In genomic region chr13:112193676-112194075, GRCm38 (mm10) we compare ENCODE assay signal across 18 mouse cellular contexts.
"Had no signal": no experiment of that assay in that cellular context is flagged by ENCODE, and none has a peak within 500 bp of the region (broad histone marks: within the 10 kb centered on the region; RNA-seq: fewer than 3 reads in every experiment).

No protein-coding gene starts in this region.

- DNase-seq: lung, adult 18-20 months; lung, embryonic 14.5 days; lung, postnatal 10 days; lung, postnatal 4 days; retina, postnatal 1 day; right cerebral cortex, adult 18-20 months; right cerebral cortex, postnatal 25 days; right cerebral cortex, postnatal 4 days; spleen, adult 18-20 months; thymus, adult 18-20 months; thymus, postnatal 14 days; thymus, postnatal 36 days had no signal

- H3K4me2 ChIP-seq: lung, embryonic 14.5 days; midbrain, embryonic 13.5 days; midbrain, embryonic 15.5 days; neural tube, embryonic 13.5 days; neural tube, embryonic 15.5 days had no signal

- H3K9ac ChIP-seq: lung, embryonic 14.5 days; midbrain, embryonic 13.5 days; midbrain, embryonic 15.5 days; neural tube, embryonic 13.5 days; neural tube, embryonic 15.5 days had no signal

- H3K27me3 ChIP-seq: midbrain, embryonic 13.5 days; midbrain, embryonic 15.5 days; neural tube, embryonic 13.5 days; neural tube, embryonic 15.5 days had no signal

- H3K27ac ChIP-seq: midbrain, embryonic 10.5 days; midbrain, embryonic 13.5 days; midbrain, embryonic 15.5 days; neural tube, embryonic 13.5 days; neural tube, embryonic 15.5 days had no signal

- H3K4me3 ChIP-seq: midbrain, embryonic 10.5 days; midbrain, embryonic 13.5 days; midbrain, embryonic 15.5 days; myocyte; neural tube, embryonic 13.5 days; neural tube, embryonic 15.5 days had no signal

- H3K36me3 ChIP-seq: midbrain, embryonic 10.5 days; midbrain, embryonic 13.5 days; midbrain, embryonic 15.5 days; neural tube, embryonic 13.5 days; neural tube, embryonic 15.5 days had no signal

- ATAC-seq: midbrain, embryonic 13.5 days; midbrain, embryonic 15.5 days had no signal

- H3K9me3 ChIP-seq: midbrain, embryonic 10.5 days; midbrain, embryonic 13.5 days; midbrain, embryonic 15.5 days; neural tube, embryonic 13.5 days; neural tube, embryonic 15.5 days had no signal
